8 mouse cellular contexts compared by ENCODE assay signal in genomic region chr7:63938914-63939396, GRCm38 (mm10). TPM values are rescaled to one million over a fixed set of nuclear protein-coding genes. Genes with fewer than 3 reads are reported as not detected.
DNase-seq lines count a peak whose midpoint lies in the region; ATAC-seq and TF ChIP-seq lines count a peak whose summit lies in the region.

Gene Klf13 (minus strand): TSS chr7:63938915.

- H3K4me1 ChIP-seq in CH12.LX (ENCODE audit: control insufficient read depth in 1 of 2, insufficient read depth in 2 of 2) = peaks cover 12 to 35% of the 10 kb centered on the region in 2 experiments
- H3K4me1 ChIP-seq in forebrain, embryonic 12.5 days = peaks cover 32% of the 10 kb centered on the region
- peaks cover 29% of the 10 kb centered on the region for H3K4me1 ChIP-seq in heart, postnatal 0 days (ENCODE audit: control insufficient read depth, insufficient read depth)
- H3K4me1 ChIP-seq in liver, embryonic 16.5 days (ENCODE audit: control insufficient read depth, low read depth, low read length) = peaks cover 56% of the 10 kb centered on the region
- H3K4me1 ChIP-seq in neural tube, embryonic 13.5 days (replicated peaks) = peaks cover 33% of the 10 kb centered on the region
- peaks cover 24% of the 10 kb centered on the region for H3K4me1 ChIP-seq in testis, adult 2 months (ENCODE audit: control insufficient read depth, insufficient read depth, low read length)

- in situ Hi-C loops in CH12.LX (cut with MboI; ENCODE audit: low pct_ligation_motif_present, low pct_unique_long_range_greater_than_20kb, low sequenced_read_pairs) = no loop called here

- no peaks in the 10 kb centered on the region for H3K9me3 ChIP-seq in CH12.LX (replicated peaks; ENCODE audit: low read length)
- no peaks in the 10 kb centered on the region for H3K9me3 ChIP-seq in forebrain, embryonic 12.5 days
- no peaks in the 10 kb centered on the region for H3K9me3 ChIP-seq in heart, postnatal 0 days (replicated peaks; ENCODE audit: control insufficient read depth, low read length)
- H3K9me3 ChIP-seq in liver, embryonic 16.5 days (replicated peaks; ENCODE audit: control insufficient read depth, low read length) = no peaks in the 10 kb centered on the region
- no peaks in the 10 kb centered on the region for H3K9me3 ChIP-seq in neural tube, embryonic 13.5 days

- dilution Hi-C loops in CH12.LX (cut with MboI; ENCODE audit: extremely low pct_ligation_motif_present, extremely low pct_unique_long_range_greater_than_20kb, low sequenced_read_pairs) = no loop called here

- H3K4me3 ChIP-seq in CH12.LX (replicated peaks in 1 of 3; ENCODE audit: low read depth in 2 of 3, low read length in 2 of 3, poor library complexity in 1 of 3) = peak within 1 kb of the TSS; percentile 77 to 93 (median 79)
- H3K4me3 ChIP-seq in forebrain, embryonic 12.5 days (replicated peaks) = peak within 1 kb of the TSS; percentile 97
- peak within 1 kb of the TSS; percentile 98 for H3K4me3 ChIP-seq in heart, postnatal 0 days (ENCODE audit: low read depth, low read length)
- peak within 1 kb of the TSS; percentile 76 for H3K4me3 ChIP-seq in liver, embryonic 16.5 days (ENCODE audit: low read depth, low read length)
- peak within 1 kb of the TSS; percentile 98 for H3K4me3 ChIP-seq in neural tube, embryonic 13.5 days
- peak within 1 kb of the TSS; percentile 92 for H3K4me3 ChIP-seq in testis, adult 2 months (ENCODE audit: control insufficient read depth, low read depth, low read length)

- peaks cover 8% of the 10 kb centered on the region for H3K79me2 ChIP-seq in CH12.LX (replicated peaks; ENCODE audit: control insufficient read depth, extremely low read depth, insufficient read depth, poor library complexity, severe bottlenecking)

- 0% methylated on average over 49 of the region's 50 CpGs for WGBS in forebrain, embryonic 12.5 days
- 1% methylated on average over 43 of the region's 50 CpGs for WGBS in heart, postnatal 0 days
- WGBS in liver, embryonic 16.5 days (ENCODE audit: insufficient replicate concordance) = 0% methylated on average over 48 of the region's 50 CpGs
- WGBS in neural tube, embryonic 13.5 days = under 1% methylated on average over 48 of the region's 50 CpGs

- peak within 1 kb of the TSS; percentile 69 for H3K9ac ChIP-seq in CH12.LX (ENCODE audit: insufficient read depth, low read depth)
- peak within 1 kb of the TSS; percentile 95 for H3K9ac ChIP-seq in forebrain, embryonic 12.5 days
- peak within 1 kb of the TSS; percentile 96 for H3K9ac ChIP-seq in heart, postnatal 0 days (replicated peaks; ENCODE audit: low read depth, low read length)
- peak within 1 kb of the TSS; percentile 90 for H3K9ac ChIP-seq in liver, embryonic 16.5 days (ENCODE audit: low read depth, low read length)
- peak within 1 kb of the TSS; percentile 98 for H3K9ac ChIP-seq in neural tube, embryonic 13.5 days

- peak within 1 kb of the TSS; percentile 90 for H3K27ac ChIP-seq in CH12.LX (ENCODE audit: insufficient read depth, low read depth)
- peak within 1 kb of the TSS; percentile 95 for H3K27ac ChIP-seq in forebrain, embryonic 12.5 days
- peak within 1 kb of the TSS; percentile 99 for H3K27ac ChIP-seq in heart, postnatal 0 days (ENCODE audit: low read depth)
- peak within 1 kb of the TSS; percentile 97 for H3K27ac ChIP-seq in liver, embryonic 16.5 days (ENCODE audit: low read length)
- H3K27ac ChIP-seq in neural tube, embryonic 13.5 days (replicated peaks) = peak within 1 kb of the TSS; percentile 98
- H3K27ac ChIP-seq in testis, adult 2 months (ENCODE audit: control insufficient read depth, insufficient read depth, low read depth, low read length) = peak within 1 kb of the TSS; percentile 82

- no peak for TF ChIP-seq EP300 in CH12.LX (IDR thresholded peaks at IDR 0.05; ENCODE audit: low read length)
- TF ChIP-seq EP300 in heart, postnatal 0 days (IDR thresholded peaks at IDR 0.05; ENCODE audit: low read depth) = peak; percentile 18; the same call in 1 of the 2 replicates

- TF ChIP-seq CTCF in CH12.LX (conservative IDR thresholded peaks at IDR 0.05 in 1 of 2, IDR thresholded peaks at IDR 0.05 in 1 of 2; ENCODE audit: low read depth in 2 of 2, low read length in 2 of 2) = no peak
- no peak for TF ChIP-seq CTCF in heart, postnatal 0 days (IDR thresholded peaks at IDR 0.05; ENCODE audit: low read depth)
- no peak for TF ChIP-seq CTCF in testis, adult 2 months (IDR thresholded peaks at IDR 0.05; ENCODE audit: control insufficient read depth, insufficient read depth, insufficient replicate concordance, low read depth, low read length)

- peak; percentile 78 for TF ChIP-seq POLR2A in CH12.LX (IDR thresholded peaks at IDR 0.05; ENCODE audit: low read depth, low read length)
- TF ChIP-seq POLR2A in testis, adult 2 months (IDR thresholded peaks at IDR 0.05; ENCODE audit: control insufficient read depth, low read depth, low read length) = peak; percentile 76

- TF ChIP-seq RAD21 in CH12.LX (IDR thresholded peaks at IDR 0.05; ENCODE audit: low read depth, low read length) = no peak

- peaks cover 0 to 3% of the 10 kb centered on the region in 2 experiments for H3K36me3 ChIP-seq in CH12.LX (replicated peaks in 1 of 2; ENCODE audit: control insufficient read depth in 1 of 2, insufficient read depth in 1 of 2, low read length in 1 of 2)
- no peaks in the 10 kb centered on the region for H3K36me3 ChIP-seq in forebrain, embryonic 12.5 days (replicated peaks)
- H3K36me3 ChIP-seq in heart, postnatal 0 days (replicated peaks; ENCODE audit: control insufficient read depth, insufficient read depth, low read length) = no peaks in the 10 kb centered on the region
- H3K36me3 ChIP-seq in liver, embryonic 16.5 days (ENCODE audit: control insufficient read depth, insufficient read depth) = no peaks in the 10 kb centered on the region
- no peaks in the 10 kb centered on the region for H3K36me3 ChIP-seq in neural tube, embryonic 13.5 days
- no peaks in the 10 kb centered on the region for H3K36me3 ChIP-seq in testis, adult 2 months (ENCODE audit: control insufficient read depth, insufficient read depth, low read length)

- H3K4me2 ChIP-seq in CH12.LX (ENCODE audit: insufficient read depth, low read depth, poor library complexity, severe bottlenecking) = peak within 1 kb of the TSS; percentile 55
- peak within 1 kb of the TSS; percentile 94 for H3K4me2 ChIP-seq in forebrain, embryonic 12.5 days
- peak within 1 kb of the TSS; percentile 87 for H3K4me2 ChIP-seq in heart, postnatal 0 days (ENCODE audit: low read depth, low read length)
- H3K4me2 ChIP-seq in liver, embryonic 16.5 days (ENCODE audit: low read depth, low read length) = peak within 1 kb of the TSS; percentile 100
- H3K4me2 ChIP-seq in neural tube, embryonic 13.5 days = peak within 1 kb of the TSS; percentile 83

- DNase-seq in CH12.LX (ENCODE audit: extremely low read depth) = peak; percentile 96
- DNase-seq in c-Kit-positive CD71-positive TER-119-positive erythroid progenitor cells, embryonic 14.5 days (ENCODE audit: low spot score) = peak; percentile 98
- peak; percentile 100 for DNase-seq in heart, postnatal 0 days (ENCODE audit: low spot score)
- DNase-seq in kidney, postnatal 4 days = peak; percentile 95 to 98

- peak; percentile 95 for ATAC-seq in forebrain, embryonic 12.5 days (ENCODE audit: low FRiP score)
- ATAC-seq in heart, postnatal 0 days (ENCODE audit: insufficient read depth, low read depth) = peak; percentile 86
- peak; percentile 83 for ATAC-seq in liver, embryonic 16.5 days (ENCODE audit: low read depth)
- ATAC-seq in neural tube, embryonic 13.5 days (ENCODE audit: low read depth) = peak; percentile 94

- H3K27me3 ChIP-seq in CH12.LX (replicated peaks) = peaks cover 8% of the 10 kb centered on the region
- peaks cover 14% of the 10 kb centered on the region for H3K27me3 ChIP-seq in forebrain, embryonic 12.5 days
- H3K27me3 ChIP-seq in heart, postnatal 0 days (ENCODE audit: control insufficient read depth, insufficient read depth, low read length) = no peaks in the 10 kb centered on the region
- no peaks in the 10 kb centered on the region for H3K27me3 ChIP-seq in liver, embryonic 16.5 days (ENCODE audit: control insufficient read depth, insufficient read depth, low read depth, low read length)
- no peaks in the 10 kb centered on the region for H3K27me3 ChIP-seq in neural tube, embryonic 13.5 days
- no peaks in the 10 kb centered on the region for H3K27me3 ChIP-seq in testis, adult 2 months (ENCODE audit: control insufficient read depth, insufficient read depth, low read length)

TF ChIP-seq in CH12.LX, 34 proteins besides CTCF, POLR2A, EP300 and RAD21 (continues in another document):
- TF ChIP-seq ZC3H11A (IDR thresholded peaks at IDR 0.05; ENCODE audit: low read depth, low read length) (no peak), TCF12 (IDR thresholded peaks at IDR 0.05; ENCODE audit: low read depth, low read length) (no peak), MXI1 (IDR thresholded peaks at IDR 0.05; ENCODE audit: low read depth, low read length) (peak; percentile 69; the same call in 1 of the 2 replicates), GABPA (IDR thresholded peaks at IDR 0.05; ENCODE audit: insufficient replicate concordance, low read depth, low read length) (no peak), CHD1 (IDR thresholded peaks at IDR 0.05; ENCODE audit: low read depth, low read length) (no peak), ELF1 (IDR thresholded peaks at IDR 0.05; ENCODE audit: low read depth, low read length) (peak; percentile 74), ZKSCAN1 (IDR thresholded peaks at IDR 0.05; ENCODE audit: borderline replicate concordance, low read depth, low read length) (no peak), CHD2 (IDR thresholded peaks at IDR 0.05; ENCODE audit: low read length) (peak; percentile 46; the same call in 1 of the 2 replicates), MAX (IDR thresholded peaks at IDR 0.05; ENCODE audit: low read length) (peak; percentile 70), ZNF384 (IDR thresholded peaks at IDR 0.05; ENCODE audit: low read depth, low read length) (no peak), SIN3A (IDR thresholded peaks at IDR 0.05; ENCODE audit: low read length) (peak; percentile 55; the same call in 1 of the 2 replicates), BHLHE40 (IDR thresholded peaks at IDR 0.05; ENCODE audit: low read depth, low read length) (peak; percentile 59), POLR2AphosphoS2 (IDR thresholded peaks at IDR 0.05; ENCODE audit: low read depth, low read length) (no peak), MYC (IDR thresholded peaks at IDR 0.05; ENCODE audit: low read depth, low read length) (0 out of 2 replicates have a peak, but pooled peaks have one; percentile 8)

RNA-seq across cellular contexts. Expression of gene Klf13, which starts in this region (rescaled TPM):
- total RNA-seq in CH12.LX (2012; rRNA removed) (5.7 and 9.7 TPM in 2 replicates), CH12.LX (2014; rRNA removed) (1.2 and 1.7 TPM in 2 replicates)
- polyA plus RNA-seq in CH12.LX (2012; ENCODE audit: insufficient read length, low read depth) = 3.7 TPM in 2 replicates
- 21.9 and 26.1 TPM in 2 replicates for polyA plus RNA-seq in forebrain, embryonic 12.5 days (2016; fragmentation: Nextera tagmentation; extraction: Ambion mirVana)
- 40.7 and 47.4 TPM in 2 replicates for total RNA-seq in heart, postnatal 0 days (2014; rRNA removed; ENCODE audit: low replicate concordance)
- 26.0 and 26.5 TPM in 2 replicates for polyA plus RNA-seq in heart, postnatal 0 days (2015; fragmentation: Nextera tagmentation; extraction: Ambion mirVana)
- 15.6 and 16.6 TPM in 2 replicates for polyA plus RNA-seq in liver, embryonic 16.5 days (2015; fragmentation: Nextera tagmentation; extraction: Ambion mirVana)
- polyA plus RNA-seq in neural tube, embryonic 13.5 days (2015; fragmentation: Nextera tagmentation; extraction: Ambion mirVana) = 28.1 and 32.5 TPM in 2 replicates
- 2.8 and 3.8 TPM in 2 replicates for polyA plus RNA-seq in testis, adult 2 months (2012; rRNA removed)

Comparison
In these comparisons a context has a peak if more than half of its experiments do, and no peak if none do; other contexts are left out.
1. Peak in every context shown above with its lines: DNase-seq, ATAC-seq, H3K4me3 ChIP-seq and H3K27ac ChIP-seq.